Mouse (Mus musculus) right cerebral cortex, adult 2 months (tissue): ENCODE measurements at regions not wholly inside any gene's neighbourhood (a gene's known extent, or its start where the extent isn't known, plus 50 kb on each side); places are given as distances from the start of the nearest gene placed in this dataset.
A peak's percentile ranks its signal among the peaks of the same experiment; 100 is the strongest.

Experiments used
- DNase-seq, 2 experiments: peaks; one replicate each; pipeline ENCODE4 v3.0.0; 2021 to 2022; ENCODE audit warnings: low spot score in 2 of 2

- no peak for DNase-seq
These were observed 580.4 kb upstream of the Gm19410 start for GRCm38 (mm10) chr8:35185165-35185564.

GRCm38 (mm10) chr8:35188531-35188930, 577.1 kb upstream of the Gm19410 start:
- no peak for DNase-seq

GRCm38 (mm10) chr8:35189695-35190094, 575.9 kb upstream of the Gm19410 start:
- DNase-seq, result no peak

GRCm38 (mm10) chr8:35192515-35192914, 573.1 kb upstream of the Gm19410 start:
- DNase-seq, result no peak

- DNase-seq, result no peak
These were observed 571.8 kb upstream of the Gm19410 start for GRCm38 (mm10) chr8:35193771-35194170.

GRCm38 (mm10) chr8:35196189-35196588, 569.4 kb upstream of the Gm19410 start:
- DNase-seq, result no peak

- DNase-seq, result no peak
These were observed 566.8 kb upstream of the Gm19410 start for GRCm38 (mm10) chr8:35198766-35199165.

- DNase-seq, result no peak
These were observed 564.2 kb upstream of the Gm19410 start for GRCm38 (mm10) chr8:35201416-35201815.

- DNase-seq, result no peak
These were observed 560.6 kb upstream of the Gm19410 start for GRCm38 (mm10) chr8:35204971-35205370.

- peak in 1 of 2 experiments; percentile 12 for DNase-seq
These were observed 560.1 kb upstream of the Gm19410 start for GRCm38 (mm10) chr8:35205536-35205935.

GRCm38 (mm10) chr8:35206271-35206670, 559.3 kb upstream of the Gm19410 start:
- DNase-seq, result no peak

- no peak for DNase-seq
These were observed 557.2 kb upstream of the Gm19410 start for GRCm38 (mm10) chr8:35208357-35208756.

GRCm38 (mm10) chr8:35211506-35212452, 553.8 kb upstream of the Gm19410 start:
- DNase-seq, result no peak

- no peak for DNase-seq
These were observed 552.1 kb upstream of the Gm19410 start for GRCm38 (mm10) chr8:35213515-35213914.

GRCm38 (mm10) chr8:35217604-35218003, 548.0 kb upstream of the Gm19410 start:
- no peak for DNase-seq

- no peak for DNase-seq
These were observed 547.3 kb upstream of the Gm19410 start for GRCm38 (mm10) chr8:35218327-35218726.

- DNase-seq, result no peak
These were observed 541.3 kb upstream of the Gm19410 start for GRCm38 (mm10) chr8:35224053-35224924.

- DNase-seq, result no peak
These were observed 540.7 kb upstream of the Gm19410 start for GRCm38 (mm10) chr8:35224925-35225244.

- no peak for DNase-seq
These were observed 538.5 kb upstream of the Gm19410 start for GRCm38 (mm10) chr8:35227079-35227478.

GRCm38 (mm10) chr8:35228449-35228848, 537.1 kb upstream of the Gm19410 start:
- no peak for DNase-seq

- peak; percentile 24 to 31 for DNase-seq
These were observed 531.9 kb upstream of the Gm19410 start for GRCm38 (mm10) chr8:35233520-35234186.

- DNase-seq, result peak in 1 of 2 experiments; percentile 18
These were observed 531.2 kb upstream of the Gm19410 start for GRCm38 (mm10) chr8:35234436-35234835.
